Mouse (Mus musculus) frontal cortex, postnatal 14 days (tissue): ENCODE measurements around the gene Mab21l1.

Source experiments
- DNase-seq, 2 experiments: peaks; one replicate each; pipeline ENCODE4 v3.0.0; 2022; ENCODE audit warnings: low spot score in 2 of 2

Mab21l1 gene

DNA sequence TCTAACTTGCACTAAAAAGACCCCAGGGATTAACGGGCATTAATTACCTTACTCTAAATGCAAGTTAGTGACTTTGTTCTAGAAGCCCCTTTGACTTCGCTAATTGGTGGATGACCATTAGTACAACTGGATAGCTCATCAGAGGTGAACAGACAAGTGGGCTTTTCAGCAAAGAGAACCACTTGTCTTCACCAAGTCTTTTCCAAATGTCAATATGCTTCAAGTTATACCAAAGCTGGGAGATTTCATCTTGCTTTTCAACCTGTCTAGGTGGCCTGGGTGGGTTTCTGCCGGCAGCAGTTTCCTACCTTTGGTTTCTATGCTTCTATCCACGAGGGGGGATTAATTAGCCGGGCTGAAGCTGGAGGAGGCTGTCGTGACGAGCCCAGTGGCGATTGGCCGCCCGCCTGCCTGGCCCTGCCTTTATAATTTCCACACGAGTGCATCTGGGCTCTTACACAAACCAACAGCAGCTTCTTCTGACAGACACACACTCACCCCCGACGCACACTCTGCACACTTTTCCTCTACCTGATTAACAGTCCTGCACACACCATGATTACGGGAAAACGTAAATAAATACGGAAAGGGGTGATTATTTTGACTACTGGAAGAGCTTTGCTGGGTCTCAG lies at the start of gene Mab21l1:
TSS of gene Mab21l1 (plus strand) at position 455 of the 632 bp plus-strand sequence.
- no peak for DNase-seq

DNA sequence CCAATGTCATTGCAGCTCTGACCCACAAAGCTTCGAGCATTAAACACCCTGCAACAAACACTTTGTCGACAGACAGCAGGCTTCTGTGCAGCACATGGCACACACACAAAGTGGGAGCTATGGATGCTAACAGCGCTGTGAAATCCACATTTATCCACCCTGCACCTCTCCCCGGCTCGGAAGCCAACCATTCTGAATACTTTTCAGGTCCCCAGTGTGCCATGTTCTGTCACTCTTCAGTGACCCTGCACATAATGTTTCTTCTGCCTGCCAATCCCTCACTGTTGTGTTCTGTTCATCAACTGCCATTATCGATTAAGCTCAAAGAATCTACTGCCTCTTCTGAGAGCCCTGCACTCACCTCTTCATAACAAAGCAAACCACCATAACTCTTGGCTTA lies 48.6 kb upstream of the Mab21l1 start:
- no peak for DNase-seq

DNA sequence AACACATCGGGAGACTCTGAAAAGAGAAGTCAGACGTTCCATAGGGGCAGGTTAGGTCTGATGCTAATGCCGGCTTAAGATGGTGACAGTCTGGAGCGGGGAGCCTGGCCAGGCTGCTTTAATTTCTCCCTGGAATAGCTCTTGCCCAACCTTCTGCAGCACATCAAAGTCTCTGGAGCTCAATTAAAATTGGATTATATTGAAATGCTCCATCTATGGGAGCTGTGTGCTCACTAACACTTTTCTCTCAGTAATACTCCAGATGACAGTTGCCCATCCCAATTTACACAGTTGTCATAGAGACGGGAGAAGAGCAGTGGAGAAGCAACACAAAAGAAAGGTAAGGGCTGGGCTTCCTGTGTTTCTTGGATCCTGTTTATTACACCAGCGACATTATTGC lies 40.9 kb upstream of the Mab21l1 start:
- DNase-seq, result no peak

DNA sequence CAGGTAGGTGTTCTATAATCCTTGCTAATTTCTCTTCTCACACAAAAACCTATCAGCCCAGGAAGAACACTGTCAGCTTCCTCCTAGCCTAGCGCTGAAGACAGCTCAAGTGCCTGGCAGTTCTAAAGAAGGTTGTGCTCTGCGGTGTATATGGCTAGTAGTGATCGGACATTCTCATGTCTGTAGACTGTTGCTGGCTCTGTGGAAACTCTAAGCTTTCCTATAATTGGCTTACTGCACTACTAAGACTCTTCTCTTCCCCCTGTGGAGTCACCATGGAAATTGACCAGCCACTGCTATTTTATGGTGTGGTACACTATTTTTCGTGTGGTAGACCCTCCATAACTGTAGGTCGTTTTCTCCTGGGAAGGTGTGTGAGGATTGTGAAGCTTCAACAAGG lies 40.1 kb upstream of the Mab21l1 start:
- no peak for DNase-seq

DNA sequence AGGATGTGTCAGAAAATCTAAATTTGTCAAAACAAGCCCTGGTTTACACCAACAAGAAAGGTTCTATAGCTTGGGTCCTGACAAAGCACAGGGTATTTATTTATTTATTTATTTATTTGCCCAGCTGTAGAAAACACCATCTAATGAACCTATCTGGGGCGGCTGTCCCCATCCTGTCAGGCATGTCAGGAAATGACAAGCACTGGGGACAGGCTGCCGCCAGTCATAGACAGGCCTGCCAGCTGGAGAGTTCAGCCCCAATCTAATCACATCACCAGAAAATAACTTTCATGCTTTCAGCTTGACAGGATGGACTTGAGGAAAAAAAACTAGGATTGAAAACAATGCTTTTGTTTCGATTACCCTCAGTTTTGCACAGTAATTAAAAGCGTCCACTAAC lies 39.7 kb upstream of the Mab21l1 start:
- DNase-seq, result no peak

DNA sequence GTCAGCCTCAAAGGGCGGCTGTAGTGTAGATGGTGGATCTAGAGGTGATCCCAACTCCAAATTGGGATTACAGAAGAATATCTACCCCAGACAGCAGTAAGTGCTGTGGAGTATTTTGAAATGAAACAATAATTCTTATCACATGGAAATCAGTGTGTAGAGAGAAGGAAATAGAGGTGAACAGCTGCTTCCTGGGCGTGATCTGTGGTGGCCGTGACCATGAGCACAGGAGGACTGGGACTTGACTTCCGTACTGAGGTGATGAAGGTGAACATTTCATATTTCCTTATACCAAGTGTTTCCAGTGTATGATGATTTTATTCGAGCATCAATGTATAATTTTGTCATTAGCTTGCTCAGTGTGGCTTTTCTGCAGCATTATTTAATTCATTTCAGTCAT lies 38.4 kb upstream of the Mab21l1 start:
- DNase-seq, result no peak

DNA sequence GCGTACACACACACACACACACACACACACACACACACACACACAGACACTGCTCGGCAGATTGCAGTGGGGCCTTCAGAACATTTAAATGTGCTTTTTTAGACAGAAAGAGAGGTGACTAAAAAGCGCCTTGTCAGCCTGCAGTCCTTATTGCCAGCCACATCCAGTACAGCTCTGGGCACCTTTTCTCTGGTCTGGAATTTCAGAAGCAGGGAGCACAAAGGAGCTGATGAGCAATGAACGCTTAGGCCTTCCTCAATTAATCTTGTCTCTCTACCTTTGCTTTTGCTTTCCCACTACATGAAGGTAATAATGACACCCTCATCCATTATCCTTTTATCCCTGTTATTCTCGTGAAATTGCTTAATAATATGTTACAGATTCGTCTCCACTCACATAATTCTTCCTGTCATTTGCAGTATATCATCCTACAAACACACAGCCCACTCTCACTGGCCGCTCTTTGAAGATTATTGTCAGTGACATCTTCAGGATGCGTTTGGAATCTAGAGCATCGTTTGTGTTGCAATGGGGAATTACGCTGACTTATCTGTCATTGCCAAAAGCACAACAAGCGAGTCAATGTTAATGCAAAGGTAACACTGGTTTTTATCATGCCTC lies 31.8 kb upstream of the Mab21l1 start:
- DNase-seq, result no peak

DNA sequence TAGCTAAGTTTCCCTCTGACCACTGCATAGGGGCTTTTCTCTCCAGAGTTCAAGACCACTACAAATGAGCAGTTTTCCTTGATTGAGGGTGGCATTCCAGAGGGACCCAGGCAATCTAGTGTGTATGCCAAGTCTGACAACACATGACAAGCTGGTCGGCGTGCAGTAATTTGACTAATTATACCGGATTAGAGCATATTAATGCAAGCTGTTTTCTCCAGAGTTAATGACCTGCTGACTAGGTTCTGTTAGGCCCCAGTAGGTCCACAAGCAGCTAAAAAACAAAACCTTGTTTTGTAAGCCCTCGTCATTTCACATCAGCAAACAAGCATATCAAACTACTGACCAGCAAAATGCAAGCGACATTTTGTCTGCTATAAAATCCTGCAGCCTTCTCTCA lies 30.9 kb upstream of the Mab21l1 start:
- no peak for DNase-seq

DNA sequence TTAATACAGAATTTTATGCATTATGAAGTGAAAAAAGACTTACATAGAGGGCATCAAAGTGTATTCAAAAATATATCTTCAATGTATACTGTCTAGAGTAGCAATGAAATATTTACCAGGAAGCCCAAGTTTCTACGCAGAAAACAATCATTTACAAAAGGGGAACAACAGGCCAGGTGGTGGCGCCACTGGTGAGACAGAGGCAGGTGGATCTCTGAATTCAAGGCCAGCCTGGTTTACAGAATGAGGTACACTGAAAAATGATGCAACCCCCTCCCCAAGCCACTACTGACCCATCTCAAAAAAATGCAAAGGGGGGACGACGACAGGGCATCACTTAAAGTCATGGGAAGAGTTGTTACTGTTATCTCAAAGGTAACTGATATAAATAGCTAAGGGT lies 29.8 kb upstream of the Mab21l1 start:
- no peak for DNase-seq

DNA sequence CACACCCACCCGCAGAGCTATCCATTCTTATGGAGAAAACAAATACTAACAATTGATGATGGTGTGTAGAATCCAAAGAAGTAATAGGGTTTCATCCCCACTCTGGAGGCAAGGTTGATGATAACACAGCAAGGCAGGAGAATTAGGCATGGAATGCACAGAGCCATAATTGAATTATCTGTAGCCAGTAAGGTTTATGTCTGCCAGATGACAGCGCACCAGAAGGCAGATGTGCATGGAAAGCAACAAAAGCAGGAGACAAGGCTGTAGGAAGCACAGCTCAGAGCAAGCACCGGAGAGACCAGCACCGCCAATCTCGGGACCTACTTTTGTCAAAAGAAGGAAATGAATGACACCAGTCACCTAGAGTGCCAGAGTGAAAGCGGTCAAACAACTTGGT lies 28.4 kb upstream of the Mab21l1 start:
- no peak for DNase-seq

DNA sequence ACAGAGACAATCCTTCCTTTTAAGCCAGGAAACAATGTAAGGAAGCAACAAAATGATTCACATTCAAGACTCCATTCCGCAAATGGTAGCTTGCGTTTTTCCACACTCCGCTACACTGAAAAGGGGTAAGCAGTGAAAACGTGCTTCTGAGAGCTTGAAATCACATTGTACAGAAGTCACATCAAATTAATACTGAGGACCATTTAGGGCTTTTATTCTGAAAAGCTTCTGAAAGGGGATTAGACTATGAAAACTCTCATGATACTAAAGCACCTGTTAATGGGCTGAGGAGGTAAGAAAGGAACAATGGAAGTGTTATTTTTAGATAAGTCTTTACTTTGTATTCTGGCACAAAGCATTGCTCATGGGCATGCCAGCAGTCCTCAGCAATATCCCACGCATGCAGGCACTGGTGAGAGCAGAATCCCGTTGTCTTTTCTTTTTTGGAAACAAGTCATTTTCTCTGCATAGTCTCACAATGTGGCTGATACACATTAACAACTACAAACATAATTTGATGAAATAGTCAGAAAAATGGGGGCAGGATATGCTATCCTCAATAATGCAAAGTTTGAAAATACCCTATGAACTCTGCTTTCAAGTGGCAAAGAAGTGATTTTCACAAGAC lies 27.2 kb upstream of the Mab21l1 start:
- DNase-seq, result no peak

DNA sequence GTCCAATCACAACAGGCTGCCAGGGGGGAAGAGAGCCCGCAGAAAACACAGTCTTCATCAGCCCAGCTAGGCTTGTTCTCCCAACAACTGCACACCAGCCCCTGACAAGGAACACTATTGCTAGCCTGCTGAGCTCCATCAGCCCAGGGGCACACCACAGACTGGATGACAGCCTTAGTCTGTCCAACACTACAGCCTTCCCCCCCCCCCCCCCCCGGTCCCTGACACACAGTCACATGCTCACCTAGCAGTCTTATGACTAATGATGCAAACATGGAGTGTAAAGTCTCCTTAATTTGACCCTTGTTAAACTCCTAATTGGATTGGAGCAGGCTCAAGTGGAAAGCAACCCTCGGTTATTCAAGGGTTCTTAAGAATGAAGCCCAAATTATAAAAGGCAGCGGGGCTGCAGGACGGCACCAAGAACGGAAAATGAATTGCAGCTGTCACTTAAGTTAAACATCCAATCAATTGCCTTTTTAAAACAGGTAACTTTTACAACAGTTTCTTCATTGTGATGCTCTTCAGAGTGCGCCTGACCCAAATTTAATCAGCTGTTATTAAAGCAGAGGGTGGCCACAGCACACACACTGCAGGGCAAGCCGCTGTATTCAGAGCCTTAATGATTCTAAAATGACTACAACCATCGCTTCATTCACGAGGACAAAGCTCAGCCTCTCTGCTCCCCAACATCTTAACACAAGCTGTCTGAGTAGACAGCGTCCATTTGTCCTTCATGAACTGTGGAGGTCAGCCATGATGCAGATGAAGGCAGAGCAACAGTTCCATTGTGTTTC lies 26.3 kb upstream of the Mab21l1 start:
- no peak for DNase-seq

DNA sequence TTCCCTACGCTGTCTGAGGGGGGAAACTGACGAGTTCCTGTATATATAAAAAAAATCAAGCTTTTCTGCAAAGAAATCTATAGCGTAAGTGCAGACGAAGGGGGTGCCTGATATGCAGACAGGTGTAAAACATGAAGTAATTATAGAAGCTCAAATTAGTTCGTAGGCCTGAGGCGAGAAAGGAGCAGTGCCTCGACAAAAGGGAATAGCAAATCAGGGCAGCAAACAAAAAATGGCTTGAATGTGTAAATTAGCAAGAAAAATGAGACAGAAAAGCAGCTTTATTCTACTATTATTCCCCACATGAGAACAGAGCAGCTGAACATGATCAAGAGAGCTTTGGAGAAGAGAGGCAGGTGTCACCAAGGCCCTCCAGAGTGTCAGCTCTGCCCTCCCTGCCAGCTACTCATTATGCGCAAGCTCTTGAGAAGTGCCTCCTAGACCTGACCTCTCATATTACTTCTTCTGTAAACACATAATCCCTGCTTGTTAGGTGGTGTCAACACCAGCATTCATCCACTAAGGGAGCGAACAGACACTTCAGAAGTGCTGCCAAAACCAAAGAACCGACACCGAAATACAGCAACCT lies 25.6 kb upstream of the Mab21l1 start:
- DNase-seq, result no peak

DNA sequence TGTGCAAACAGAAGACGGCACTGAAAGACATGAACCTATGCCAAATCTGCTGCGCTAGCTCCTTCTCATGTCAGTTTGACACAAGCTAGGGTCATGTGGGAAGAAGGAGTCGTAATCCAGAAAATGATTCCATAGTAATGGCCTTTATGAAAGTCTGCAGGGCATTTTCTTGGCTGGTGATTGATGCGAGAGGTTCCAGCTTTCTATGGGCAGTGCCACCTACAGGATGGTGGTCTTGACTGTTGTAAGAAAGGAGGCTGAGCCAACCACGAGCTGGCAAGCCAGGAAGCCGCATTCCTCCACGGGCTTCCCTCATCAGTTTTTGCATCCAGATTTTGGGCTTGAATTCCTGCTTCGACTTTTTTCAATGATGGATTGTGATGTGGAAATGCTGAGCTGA lies 24.0 kb upstream of the Mab21l1 start:
- DNase-seq, result no peak

DNA sequence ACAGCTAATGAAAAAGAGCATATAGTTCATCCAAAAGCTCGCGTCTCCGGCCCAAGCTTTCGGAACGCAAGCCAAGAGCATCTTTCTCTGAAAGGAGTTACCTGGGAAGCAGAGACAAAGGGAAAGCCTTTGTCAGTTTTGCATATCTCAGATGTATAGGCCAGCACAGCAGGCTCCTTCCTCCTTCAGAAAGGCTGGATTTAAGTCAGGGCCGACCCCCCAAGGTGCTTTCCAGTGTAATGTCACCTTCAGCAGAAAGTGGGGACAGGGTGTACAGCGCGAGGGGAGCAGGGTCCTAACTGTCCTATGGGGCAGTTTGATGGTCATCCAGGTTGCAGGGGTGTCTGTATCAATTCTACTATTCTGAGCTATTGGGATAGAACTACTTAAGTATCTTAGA lies 18.7 kb upstream of the Mab21l1 start:
- no peak for DNase-seq

DNA sequence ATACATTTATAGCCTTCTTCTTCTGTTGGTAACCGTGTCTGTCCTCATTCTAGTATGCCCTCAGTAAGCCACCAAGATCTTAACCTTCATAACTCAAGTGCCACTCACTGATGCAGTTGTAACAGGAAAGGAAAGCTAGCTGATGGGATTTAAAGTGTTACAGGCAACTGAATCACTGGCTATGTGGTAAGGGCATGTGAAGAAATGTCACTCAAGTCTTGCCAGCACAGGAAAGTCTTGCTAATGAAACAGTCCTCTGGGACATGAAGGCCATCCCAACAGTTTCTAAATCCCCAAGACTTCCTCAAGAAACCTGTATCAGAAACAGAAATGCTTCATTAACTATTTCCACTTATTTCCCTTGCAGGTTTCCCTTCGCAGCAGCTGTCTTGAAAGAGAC lies 13.7 kb upstream of the Mab21l1 start:
- DNase-seq, result no peak

DNA sequence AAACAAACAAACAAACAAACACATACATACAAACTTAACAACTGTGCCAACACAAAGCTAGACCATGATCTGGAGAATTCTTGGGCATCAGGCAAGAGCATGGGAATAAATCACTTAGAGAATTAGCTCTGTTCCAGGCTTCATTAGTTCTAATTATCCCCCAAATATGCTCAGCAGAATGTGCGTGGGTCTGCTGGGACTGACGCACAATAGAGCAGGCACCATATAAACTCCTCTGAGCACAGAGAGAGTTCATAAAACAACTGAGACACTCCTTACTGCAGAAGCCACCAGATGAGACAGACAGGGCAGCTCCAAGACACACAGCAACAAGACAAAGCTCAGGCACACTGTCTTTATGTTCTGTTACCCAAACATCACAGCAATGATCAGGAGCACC lies 13.0 kb upstream of the Mab21l1 start:
- DNase-seq, result no peak

DNA sequence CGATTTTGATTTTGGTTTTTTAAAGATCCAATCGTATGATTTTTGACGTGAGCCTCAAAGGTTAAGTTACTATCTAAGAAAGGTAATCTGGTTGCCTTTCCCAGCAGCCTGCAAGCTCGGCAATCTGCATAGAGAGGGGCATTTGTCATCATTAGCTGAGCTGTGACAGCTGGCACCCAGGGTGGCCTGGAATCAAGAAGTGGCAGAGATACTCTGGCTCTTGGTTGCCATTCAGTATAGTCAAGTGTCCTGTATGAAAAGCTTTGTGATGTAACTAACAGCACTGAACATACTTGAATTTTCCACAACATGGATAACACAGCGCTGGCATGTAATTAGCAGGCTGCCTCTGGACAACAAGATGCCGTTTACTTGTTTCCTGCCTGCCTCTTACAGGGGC lies 8.1 kb upstream of the Mab21l1 start:
- DNase-seq, result no peak

DNA sequence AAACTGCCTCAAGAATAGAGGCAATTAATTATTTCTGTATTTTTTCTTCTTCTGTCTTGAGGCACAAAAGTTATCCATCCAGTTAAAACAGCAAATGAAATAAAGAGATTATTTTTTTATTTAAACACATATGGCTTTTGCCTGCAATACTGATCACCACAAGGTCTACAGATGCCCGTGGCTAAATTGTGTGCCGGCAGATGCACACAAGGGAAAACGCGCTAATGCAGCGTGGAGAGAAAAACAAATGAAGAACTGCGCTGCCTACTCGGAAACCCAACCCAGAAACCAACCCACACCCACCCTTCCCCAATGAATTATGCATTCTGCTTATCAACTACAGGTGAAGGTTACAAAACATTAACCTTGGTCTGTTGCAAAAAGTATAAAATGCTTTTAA lies 7.1 kb upstream of the Mab21l1 start:
- no peak for DNase-seq

DNA sequence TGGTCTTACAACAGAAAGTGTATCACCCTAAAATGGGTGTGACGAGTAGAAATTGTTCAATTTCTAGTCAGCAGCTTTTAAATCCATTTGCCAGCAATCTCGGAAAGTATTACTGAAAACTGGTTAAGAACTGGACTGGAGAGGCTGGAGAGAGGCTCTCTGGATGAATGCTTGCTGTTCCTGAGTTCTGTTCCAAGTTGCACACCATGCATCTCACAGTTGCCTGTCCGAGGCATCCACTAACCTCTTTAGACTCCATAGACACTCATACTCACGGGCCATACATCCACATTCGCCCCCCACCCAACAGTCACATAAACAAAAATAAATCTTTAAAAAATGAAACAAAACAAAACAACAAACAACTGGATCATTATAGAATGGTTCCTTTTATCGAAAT lies 6.6 kb upstream of the Mab21l1 start:
- no peak for DNase-seq

DNA sequence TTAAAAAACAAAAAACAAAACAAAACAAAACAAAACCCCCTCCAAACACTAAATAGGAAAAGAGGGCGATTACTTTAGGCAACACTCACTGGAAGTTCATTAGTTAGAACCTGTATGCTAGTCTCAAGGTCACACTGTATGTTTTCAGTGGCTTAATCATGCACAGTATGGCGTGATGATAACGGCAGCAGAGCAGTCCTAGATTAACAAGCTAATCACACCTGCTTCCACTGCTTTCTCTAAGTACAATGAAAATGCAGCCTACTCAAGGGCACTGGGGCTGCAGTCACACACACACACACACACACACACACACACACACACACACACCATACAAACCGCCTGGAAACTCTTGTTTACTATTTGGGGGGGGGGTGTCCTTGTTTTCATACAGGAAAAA lies 4.8 kb upstream of the Mab21l1 start:
- DNase-seq, result no peak
